Mouse (Mus musculus): ENCODE measurements around the gene Idua.

Gene Idua

GRCm38 (mm10) chr5:108654444-108654990 is 5.6 kb upstream of the Idua start:
- no peak for DNase-seq (ENCODE audit: low spot score in 2 of 2)

GRCm38 (mm10) chr5:108655381-108655780 is 4.8 kb upstream of the Idua start:
- DNase-seq (ENCODE audit: low spot score in 2 of 2) = no peak

- no peak for DNase-seq (ENCODE audit: low spot score in 2 of 2)
Observed at GRCm38 (mm10) chr5:108655891-108656650, 4.1 kb upstream of the Idua start.

GRCm38 (mm10) chr5:108657406-108657805 is 2.7 kb upstream of the Idua start:
- no peak for DNase-seq (ENCODE audit: low spot score in 2 of 2)

GRCm38 (mm10) chr5:108658611-108659010 is 1.5 kb upstream of the Idua start:
- DNase-seq (ENCODE audit: low spot score in 2 of 2) = no peak

GRCm38 (mm10) chr5:108660632-108661268 is 619 bp downstream of the Idua start:
- peak; percentile 90 to 93 for DNase-seq (ENCODE audit: low spot score in 2 of 2)

GRCm38 (mm10) chr5:108662772-108663171 is 2.6 kb downstream of the Idua start:
- no peak for DNase-seq (ENCODE audit: low spot score in 2 of 2)

GRCm38 (mm10) chr5:108665066-108665465 is 4.9 kb downstream of the Idua start:
- no peak for DNase-seq (ENCODE audit: low spot score in 2 of 2)

GRCm38 (mm10) chr5:108667370-108667769 is 7.2 kb downstream of the Idua start:
- DNase-seq (ENCODE audit: low spot score in 2 of 2) = no peak

- no peak for DNase-seq (ENCODE audit: low spot score in 2 of 2)
Observed at GRCm38 (mm10) chr5:108668387-108668932, 8.3 kb downstream of the Idua start.

GRCm38 (mm10) chr5:108668977-108669936 is 9.1 kb downstream of the Idua start, which contains the start of gene Dgkq:
Gene Dgkq, minus strand, starts transcription at chr5:108669672.
- DNase-seq (ENCODE audit: low spot score in 2 of 2) = peak; percentile 88 to 90

GRCm38 (mm10) chr5:108669986-108670385 is 9.9 kb downstream of the Idua start:
- no peak for DNase-seq (ENCODE audit: low spot score in 2 of 2)

- DNase-seq (ENCODE audit: low spot score in 2 of 2) = peak; percentile 40 to 57
Observed at GRCm38 (mm10) chr5:108670785-108671184, 10.7 kb downstream of the Idua start.

- DNase-seq (ENCODE audit: low spot score in 2 of 2) = no peak
Observed at GRCm38 (mm10) chr5:108671757-108672156, 11.6 kb downstream of the Idua start.

GRCm38 (mm10) chr5:108674624-108675023 is 14.5 kb downstream of the Idua start:
- no peak for DNase-seq (ENCODE audit: low spot score in 2 of 2)

- DNase-seq (ENCODE audit: low spot score in 2 of 2) = no peak
Observed at GRCm38 (mm10) chr5:108675251-108675816, 15.2 kb downstream of the Idua start, which contains the start of gene Slc26a1. Gene Slc26a1, minus strand, starts transcription at chr5:108675569.

- no peak for DNase-seq (ENCODE audit: low spot score in 2 of 2)
Observed at GRCm38 (mm10) chr5:108676772-108677498, 16.8 kb downstream of the Idua start.

GRCm38 (mm10) chr5:108677605-108678295 is 17.6 kb downstream of the Idua start:
- DNase-seq (ENCODE audit: low spot score in 2 of 2) = no peak

GRCm38 (mm10) chr5:108678296-108678854 is 18.2 kb downstream of the Idua start:
- no peak for DNase-seq (ENCODE audit: low spot score in 2 of 2)

All from spleen, postnatal 36 days (tissue).